Mouse (Mus musculus): ENCODE data around the gene Adamts3.

GRCm38 (mm10) chr5:89778610-89779009, 104.5 kb downstream of the Adamts3 start:
- TF ChIP-seq CTCF (IDR thresholded peaks at IDR 0.05; ENCODE audit: low read depth, low read length) (no peak), GATA1 (IDR thresholded peaks at IDR 0.05; ENCODE audit: borderline replicate concordance, low read length) (no peak), POLR2AphosphoS5 (IDR thresholded peaks at IDR 0.05; ENCODE audit: insufficient replicate concordance, low read depth, low read length) (no peak), TAL1 (conservative IDR thresholded peaks at IDR 0.05; ENCODE audit: low read depth, low read length) (no peak)
